Mouse (Mus musculus): Measurements from ENCODE around the gene Zzef1. TPM values are rescaled to one million over a fixed set of nuclear protein-coding genes. Genes with fewer than 3 reads are reported as not detected.

Gene Zzef1
- total RNA-seq, 4 experiments from 2014 or later = 39.9 to 45.9 (median 42.9) TPM

DNA sequence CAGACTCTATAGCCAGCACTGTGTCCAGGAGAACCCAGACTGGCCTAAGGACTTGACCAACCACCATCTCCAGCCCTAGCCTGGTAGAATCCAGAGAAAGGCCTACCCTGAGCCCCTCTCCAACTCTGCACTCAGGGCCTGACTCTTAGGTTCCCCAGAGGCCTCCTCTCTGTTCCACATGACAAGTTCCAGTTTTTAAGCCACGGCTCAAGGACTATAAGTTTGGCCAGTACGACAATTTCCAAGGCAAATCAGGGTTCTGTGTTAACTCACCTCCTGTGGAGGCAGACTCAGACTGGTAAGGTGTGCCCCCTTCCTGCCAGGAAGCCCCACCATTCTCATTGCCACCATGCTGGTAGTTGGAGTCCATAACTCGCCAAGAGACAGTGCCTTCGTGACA lies 158.2 kb downstream of the Zzef1 start:
- no peak for DNase-seq (ENCODE audit: low spot score in 2 of 2)

GRCm38 (mm10) chr11:72955339-72955974 lies 159.4 kb downstream of the Zzef1 start:
- no peak for DNase-seq (ENCODE audit: low spot score in 2 of 2)

- no peak for DNase-seq (ENCODE audit: low spot score in 2 of 2)
Observed at GRCm38 (mm10) chr11:72957318-72957717, 161.3 kb downstream of the Zzef1 start.

- DNase-seq (ENCODE audit: low spot score in 2 of 2) = no peak
Observed at GRCm38 (mm10) chr11:72959924-72960679, 164.1 kb downstream of the Zzef1 start.

DNA sequence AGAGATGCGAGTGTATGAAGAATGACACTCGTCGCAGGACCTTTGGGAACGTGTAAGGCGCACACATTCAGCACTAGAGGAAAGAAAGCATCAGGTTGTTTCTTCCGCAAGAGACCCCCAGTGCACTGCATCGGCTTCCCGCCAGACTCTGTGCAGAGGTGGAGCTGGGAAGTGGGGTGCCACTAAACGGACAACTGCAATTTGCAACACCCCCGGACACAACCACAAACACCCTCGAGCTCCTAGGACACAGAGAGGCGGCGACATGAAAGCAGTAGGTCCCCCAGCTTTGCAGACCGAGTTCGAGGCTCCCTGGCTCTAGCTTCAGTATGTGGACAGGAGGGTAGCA lies 164.7 kb downstream of the Zzef1 start:
- DNase-seq (ENCODE audit: low spot score in 2 of 2) = no peak

DNA sequence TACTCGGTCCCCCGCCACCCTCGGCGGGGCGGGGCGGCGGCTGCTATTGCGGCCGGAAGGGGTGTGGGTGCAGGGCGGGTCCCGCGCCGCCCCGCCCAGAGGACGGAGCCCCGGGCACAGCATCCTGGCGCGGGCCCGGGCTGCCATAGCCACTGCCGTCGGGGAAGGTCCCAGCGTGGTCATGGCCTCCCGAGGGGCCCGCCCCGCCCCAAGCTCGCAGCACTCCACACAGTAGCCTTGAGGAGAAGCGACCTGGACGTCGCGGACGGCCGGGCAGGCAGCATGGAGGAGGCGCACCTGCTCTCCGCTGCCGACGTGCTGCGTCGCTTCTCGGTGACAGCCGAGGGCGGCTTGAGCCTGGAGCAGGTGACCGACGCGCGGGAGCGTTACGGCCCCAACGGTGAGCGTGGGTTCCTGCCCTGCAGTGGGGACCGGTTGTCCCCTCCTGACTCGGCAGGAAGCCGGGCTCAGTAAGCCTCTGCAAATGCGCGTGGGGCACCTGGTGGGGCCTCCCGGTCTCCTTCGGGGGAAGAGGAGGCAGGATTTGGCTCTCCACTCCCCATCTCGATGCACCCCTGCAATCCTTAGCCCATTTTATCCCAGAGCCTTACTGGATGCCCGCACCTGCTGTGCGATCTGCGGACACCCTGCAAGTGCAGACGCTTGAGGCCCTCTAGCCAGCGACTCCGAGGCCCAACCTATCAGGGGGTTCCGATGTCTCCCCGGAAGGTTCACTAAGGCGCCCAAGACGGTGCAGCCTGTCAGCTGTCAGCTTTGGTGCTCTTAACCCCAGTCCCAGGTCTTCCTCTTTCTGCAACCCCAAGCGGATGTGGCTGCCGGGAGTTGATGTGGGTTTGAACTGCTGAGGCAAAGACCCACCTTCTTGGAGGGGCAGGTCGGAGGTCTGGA lies 165.3 kb downstream of the Zzef1 start, which contains the start of gene Atp2a3:
TSS of gene Atp2a3 (plus strand) at position 98 of the 909 bp plus-strand sequence.
- no peak for DNase-seq (ENCODE audit: low spot score in 2 of 2)

DNA sequence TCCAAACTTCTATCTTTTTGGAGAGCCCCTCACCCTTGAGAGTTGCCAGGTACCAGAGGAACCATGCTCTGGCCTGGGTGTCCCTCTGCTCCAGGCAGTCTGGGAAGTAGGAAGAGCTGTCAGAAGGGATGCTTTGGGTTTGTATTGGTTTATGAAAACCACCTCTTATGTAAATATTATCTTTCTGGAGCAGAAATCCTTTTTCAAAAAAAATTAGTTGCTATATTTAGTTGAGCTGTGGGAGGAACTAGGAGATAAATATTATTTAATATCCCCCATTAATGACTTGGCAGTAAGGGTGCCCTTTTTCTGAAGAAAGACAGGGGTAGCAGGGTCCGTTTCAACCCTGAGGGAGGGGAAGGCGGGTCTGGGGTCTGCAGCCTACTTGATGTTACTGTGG lies 166.4 kb downstream of the Zzef1 start:
- DNase-seq (ENCODE audit: low spot score in 2 of 2) = no peak

DNA sequence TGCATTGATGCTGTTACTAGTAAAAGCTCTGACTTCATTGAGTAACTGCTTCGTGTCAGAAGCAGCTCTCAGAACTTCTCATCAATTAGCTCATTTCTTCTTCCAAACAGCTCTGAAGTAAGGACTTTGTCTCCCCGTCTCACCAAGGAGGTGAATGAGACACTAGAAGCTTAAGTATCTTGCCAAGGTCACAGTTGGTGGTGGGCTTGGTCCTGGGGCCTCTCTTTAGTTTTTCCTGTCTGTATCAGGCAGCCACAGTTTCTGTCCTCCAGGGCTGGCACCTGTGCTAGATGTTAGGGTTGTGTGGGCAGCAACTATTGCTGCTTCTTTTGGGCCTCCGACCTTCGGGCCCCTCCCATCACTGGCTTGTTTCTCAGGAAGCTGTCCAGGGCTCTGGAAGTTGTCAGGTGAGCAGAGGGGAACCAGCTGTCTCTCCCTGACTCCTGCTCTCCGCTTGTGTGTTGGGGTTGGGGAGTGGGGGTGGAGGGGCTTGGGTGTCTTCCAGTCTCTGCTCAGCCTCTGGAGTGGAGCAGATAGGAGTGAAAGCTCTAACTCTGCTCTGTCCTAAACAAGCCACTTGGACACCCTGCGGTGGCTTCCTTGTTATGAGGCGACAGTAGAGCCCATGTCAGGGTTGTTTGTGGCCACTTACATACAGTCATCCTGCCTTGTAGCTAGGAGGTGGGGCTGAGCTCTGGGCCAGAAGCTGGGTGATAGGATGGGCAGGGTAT lies 167.2 kb downstream of the Zzef1 start:
- no peak for DNase-seq (ENCODE audit: low spot score in 2 of 2)

DNA sequence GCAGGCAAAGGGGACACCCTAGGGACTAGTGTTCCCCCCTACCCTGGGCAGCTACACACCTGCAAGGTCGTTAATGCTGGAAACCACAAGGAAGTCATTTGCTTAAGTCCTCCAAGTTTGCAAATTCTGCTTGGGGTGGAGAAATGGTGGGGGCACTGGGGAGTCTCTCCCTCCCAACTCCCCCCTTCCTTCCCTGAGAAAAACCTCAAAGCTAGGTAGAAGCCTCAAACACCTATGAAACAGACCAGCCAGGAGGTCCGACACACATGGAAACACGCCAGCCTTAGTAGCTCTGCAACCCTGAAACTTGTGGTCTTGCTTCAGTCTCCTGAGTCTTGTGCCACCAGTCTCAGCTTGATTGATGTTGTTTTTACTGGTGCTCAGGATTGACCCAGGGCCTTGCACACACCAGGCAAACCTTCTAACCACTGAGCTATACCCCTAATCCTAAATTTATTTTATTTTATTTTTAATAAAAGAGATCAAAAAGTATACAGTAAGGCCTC lies 167.8 kb downstream of the Zzef1 start:
- DNase-seq (ENCODE audit: low spot score in 2 of 2) = no peak

DNA sequence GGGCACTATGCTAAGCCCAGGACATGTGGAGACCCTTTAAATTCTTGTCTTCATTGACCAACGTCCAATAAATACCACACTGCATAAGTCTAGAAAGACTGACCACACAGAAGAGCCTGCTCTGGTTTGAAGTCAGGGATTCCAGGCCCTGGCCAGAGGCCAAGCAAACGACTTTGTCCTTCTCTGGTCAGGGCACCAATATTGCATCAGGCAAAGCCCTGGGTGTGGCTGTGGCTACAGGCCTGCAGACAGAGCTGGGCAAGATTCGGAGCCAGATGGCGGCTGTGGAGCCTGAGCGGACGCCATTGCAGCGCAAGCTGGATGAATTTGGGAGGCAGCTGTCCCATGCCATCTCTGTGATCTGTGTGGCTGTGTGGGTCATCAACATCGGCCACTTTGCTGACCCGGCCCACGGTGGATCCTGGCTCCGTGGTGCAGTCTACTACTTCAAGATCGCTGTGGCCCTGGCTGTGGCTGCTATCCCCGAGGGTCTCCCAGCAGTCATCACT lies 179.0 kb downstream of the Zzef1 start:
- DNase-seq (ENCODE audit: low spot score in 2 of 2) = no peak

Small RNA genes within 50 kb of the gene (microRNA-seq; reads per million reads assigned to microRNA genes)
- gene Gm44467 = 0 reads per million in 2 experiments

Other genes starting within 250 kb of the Zzef1 start
- 1 to 10 TPM in 1 of 4 experiments, under 1 TPM in 3; 0.32 to 1.1 (median 0.68) TPM for gene Spns3, start 245.7 kb upstream of the Zzef1 start, total RNA-seq (2022)
- gene Ube2g1, start 188.9 kb upstream of the Zzef1 start, total RNA-seq (2022) = 10 to 100 TPM; 41.9 to 47.2 (median 44.4) TPM
- 10 to 100 TPM; 32.6 to 35.6 (median 35.1) TPM for gene Ankfy1, start 106.2 kb upstream of the Zzef1 start, total RNA-seq (2022)
- gene Cyb5d2, start 84 bp upstream of the Zzef1 start, total RNA-seq (2022) = 10 to 100 TPM; 16.9 to 18.6 (median 17.7) TPM
- 1 to 10 TPM; 6.5 to 8.0 (median 7.1) TPM for gene Atp2a3, start 164.9 kb downstream of the Zzef1 start, total RNA-seq (2022)
- gene P2rx1, start 202.9 kb downstream of the Zzef1 start, total RNA-seq (2022) = under 1 TPM; 0.21 to 0.89 (median 0.41) TPM
- 100 to 1,000 TPM; 107 to 111 (median 108) TPM for gene Camkk1, start 222.8 kb downstream of the Zzef1 start, total RNA-seq (2022)

All from left cerebral cortex, adult 8-10 months (tissue).